8 mouse cellular contexts compared by ENCODE assay signal in the genomic region with DNA sequence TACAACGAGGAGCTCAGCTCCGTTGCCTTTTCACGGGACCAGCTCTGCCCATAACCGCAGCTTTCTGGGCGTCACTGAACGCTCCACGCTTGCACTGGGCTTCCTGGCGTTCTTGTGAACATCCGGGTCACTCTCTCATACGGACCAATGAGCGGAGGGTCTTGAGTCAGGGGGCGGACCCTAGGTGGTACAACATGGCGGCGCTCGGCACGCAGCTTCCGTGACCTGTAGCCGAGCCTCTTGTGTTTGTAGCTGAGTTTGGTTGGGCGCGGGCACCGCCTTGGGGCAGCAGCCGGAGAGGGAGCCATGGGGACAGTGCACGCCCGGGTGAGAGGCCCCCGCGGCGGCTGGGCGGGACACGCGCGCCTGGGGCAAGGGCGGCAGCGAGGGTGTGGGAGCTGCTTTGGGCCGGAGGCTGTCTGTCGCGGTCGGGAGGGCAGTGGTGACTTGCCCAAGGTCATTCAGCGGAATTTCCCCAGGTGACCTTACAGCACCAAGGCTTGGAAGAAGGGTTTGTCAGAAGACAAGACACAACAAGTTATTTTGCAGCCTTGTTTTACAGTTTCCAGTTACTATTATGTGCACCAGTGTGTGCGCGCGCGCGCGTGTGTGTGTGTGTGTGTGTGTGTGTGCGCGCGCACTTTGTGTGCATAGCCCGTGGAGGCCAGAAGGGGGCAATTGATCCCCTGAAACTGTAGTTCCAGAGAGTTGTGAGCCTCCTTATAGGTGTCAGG. TPM values are rescaled to one million over a fixed set of nuclear protein-coding genes. Genes with fewer than 3 reads are reported as not detected.
DNase-seq lines count a peak whose midpoint lies in the region; ATAC-seq and TF ChIP-seq lines count a peak whose summit lies in the region.

A gene (plus strand): TSS at position 184 of the 734 bp plus-strand sequence.

- peak within 1 kb of the TSS; percentile 75 for H3K9ac ChIP-seq in lung, postnatal 0 days (replicated peaks; ENCODE audit: low read depth)

- no peaks in the 10 kb centered on the region for H3K9me3 ChIP-seq in hindbrain, embryonic 10.5 days
- no peaks in the 10 kb centered on the region for H3K9me3 ChIP-seq in lung, postnatal 0 days (ENCODE audit: low read length)

- no peak for TF ChIP-seq EP300 in lung, postnatal 0 days (IDR thresholded peaks at IDR 0.05)

- peaks cover 20% of the 10 kb centered on the region; the same call in 1 of the 2 replicates for H3K4me1 ChIP-seq in hindbrain, embryonic 10.5 days (replicated peaks)
- H3K4me1 ChIP-seq in lung, postnatal 0 days (ENCODE audit: insufficient read depth, low read depth, low read length) = no peaks in the 10 kb centered on the region

- peak; percentile 99 for ATAC-seq in frontal cortex, adult (ENCODE audit: low TSS enrichment)
- ATAC-seq in lung, postnatal 0 days = peak; percentile 100

- no peaks in the 10 kb centered on the region for H3K27me3 ChIP-seq in hindbrain, embryonic 10.5 days (ENCODE audit: insufficient read depth, poor library complexity, severe bottlenecking)
- H3K27me3 ChIP-seq in lung, postnatal 0 days (replicated peaks; ENCODE audit: insufficient read depth, low read length) = no peaks in the 10 kb centered on the region

- TF ChIP-seq CTCF in lung, postnatal 0 days (IDR thresholded peaks at IDR 0.05) = peak; percentile 33

- H3K4me2 ChIP-seq in lung, postnatal 0 days (replicated peaks; ENCODE audit: low read depth, low read length) = peak within 1 kb of the TSS; percentile 53

- 4% methylated on average over 48 of the region's 48 CpGs for WGBS in hindbrain, embryonic 10.5 days
- 5% methylated on average over 48 of the region's 48 CpGs for WGBS in lung, postnatal 0 days

- H3K27ac ChIP-seq in hindbrain, embryonic 10.5 days = peak within 1 kb of the TSS; percentile 94
- H3K27ac ChIP-seq in lung, postnatal 0 days (ENCODE audit: low read length) = peak within 1 kb of the TSS; percentile 91

- peak within 1 kb of the TSS; percentile 99 for H3K4me3 ChIP-seq in hindbrain, embryonic 10.5 days
- peak within 1 kb of the TSS; percentile 82 for H3K4me3 ChIP-seq in lung, postnatal 0 days (ENCODE audit: low read depth, low read length)

- peaks cover 24% of the 10 kb centered on the region for H3K36me3 ChIP-seq in hindbrain, embryonic 10.5 days
- peaks cover 14% of the 10 kb centered on the region; the same call in 1 of the 2 replicates for H3K36me3 ChIP-seq in lung, postnatal 0 days (ENCODE audit: insufficient read depth, low read length)

- peak; percentile 97 for DNase-seq in MN1 (ENCODE audit: low spot score)
- DNase-seq in cerebellum, adult 9-10 months = peak; percentile 93
- peak; percentile 94 for DNase-seq in hindbrain, embryonic 10.5 days (ENCODE audit: low spot score)
- peak; percentile 96 for DNase-seq in layer of hippocampus, adult 9-11 months
- peak; percentile 98 for DNase-seq in lung, postnatal 0 days (ENCODE audit: low spot score)
- peak; percentile 79 for DNase-seq in ovary, postnatal 14 days (ENCODE audit: low spot score)
- peak; percentile 92 for DNase-seq in thymus, postnatal 14 days

RNA-seq across cellular contexts. Expression of the gene that starts here (rescaled TPM):
- 94.5 and 103 TPM in 2 replicates for polyA plus RNA-seq in hindbrain, embryonic 10.5 days (2016; fragmentation: Nextera tagmentation; extraction: Ambion mirVana)
- 59.9 and 63.5 TPM in 2 replicates for polyA plus RNA-seq in lung, postnatal 0 days (2015; fragmentation: Nextera tagmentation; extraction: Ambion mirVana)

Comparison
In these comparisons a context has a peak if more than half of its experiments do, and no peak if none do; other contexts are left out.
1. Peak in every context shown above with its lines: DNase-seq, ATAC-seq, H3K4me3 ChIP-seq and H3K27ac ChIP-seq.